Mouse (Mus musculus) heart, postnatal 0 days (tissue): Measurements from ENCODE around the gene Tent2. TPM values are rescaled to one million over a fixed set of nuclear protein-coding genes. Genes with fewer than 3 reads are reported as not detected.

Source experiments
- ATAC-seq: fragments of 200-750 bp; cut with Nextera tagmentation; 2 replicates; pipeline ENCODE4 v1.8.0; 2017; ENCODE audit warnings: low read depth, moderate number of reproducible peaks, moderate library complexity; ENCODE audit not compliant: insufficient read depth
- DNase-seq: peaks from one replicate; pipeline ENCODE4 v3.0.0-alpha.2; 2016; ENCODE audit warnings: low spot score
- H3K27ac ChIP-seq: fragments of 300-500 bp; sonication (generic); 2 replicates; pipeline ENCODE4 v1.5.1; 2014; ENCODE audit warnings: low read depth, mild to moderate bottlenecking
- H3K27me3 ChIP-seq: fragments of 300-500 bp; sonication (generic); 2 replicates; pipeline ENCODE4 v1.6.1; 2014; ENCODE audit warnings: low read length, mixed read lengths; ENCODE audit not compliant: control insufficient read depth, insufficient read depth
- H3K36me3 ChIP-seq: fragments of 300-500 bp; sonication (generic); replicated peaks from 2 replicates; pipeline ENCODE4 v1.6.1; 2014; ENCODE audit warnings: low read length, mixed read lengths; ENCODE audit not compliant: control insufficient read depth, insufficient read depth
- H3K4me1 ChIP-seq: fragments of 300-500 bp; sonication (generic); 2 replicates; pipeline ENCODE4 v1.6.1; 2014; ENCODE audit warnings: antibody characterized with exemption; ENCODE audit not compliant: control insufficient read depth, insufficient read depth
- H3K4me2 ChIP-seq: fragments of 300-500 bp; sonication (generic); 2 replicates; pipeline ENCODE4 v1.6.1; 2014; ENCODE audit warnings: low read depth, mild to moderate bottlenecking, low read length, moderate library complexity
- H3K4me3 ChIP-seq: fragments of 300-500 bp; sonication (generic); 2 replicates; pipeline ENCODE4 v1.5.1; 2014; ENCODE audit warnings: low read depth, low read length
- H3K9ac ChIP-seq: fragments of 300-500 bp; sonication (generic); replicated peaks from 2 replicates; pipeline ENCODE4 v1.6.1; 2014; ENCODE audit warnings: low read depth, low read length, mixed read lengths
- H3K9me3 ChIP-seq: fragments of 300-500 bp; sonication (generic); replicated peaks from 2 replicates; pipeline ENCODE4 v1.6.1; 2016; ENCODE audit warnings: low read length; ENCODE audit not compliant: control insufficient read depth
- CTCF ChIP-seq: IDR thresholded peaks from 2 replicates; pipeline ENCODE4 v1.5.1; 2016; ENCODE audit warnings: antibody characterized with exemption, control low read depth, low read depth
- EP300 ChIP-seq: IDR thresholded peaks from 2 replicates; pipeline ENCODE4 v1.6.1; 2016; ENCODE audit warnings: antibody characterized with exemption, low read depth
- WGBS: fragments of 180-500 bp; shearing (Covaris S2); extraction: QIAGEN DNeasy Blood & Tissue Kit; methylation state at CpG from one replicate; pipeline ENCODE4 v1.1.7; 2014; 5-methylcytosine and 5-hydroxymethylcytosine counted together
- polyA plus RNA-seq: library from polyadenylated mRNA; unstranded; fragments of >200 nt; fragmentation: Nextera tagmentation; extraction: Ambion mirVana; gene quantifications from 2 replicates; pipeline ENCODE4 v1.2.1, GENCODE M21; 2015
- total RNA-seq: library from RNA; depleted of rRNA; stranded (reverse); fragments of >200 nt; gene quantifications from 2 replicates; pipeline ENCODE4 v1.2.3, GENCODE M21; 2014; ENCODE audit warnings: low replicate concordance

Gene Tent2
- total and polyA plus RNA-seq, 2 experiments from 2014 or later = 19.2 to 34.0 TPM

DNA sequence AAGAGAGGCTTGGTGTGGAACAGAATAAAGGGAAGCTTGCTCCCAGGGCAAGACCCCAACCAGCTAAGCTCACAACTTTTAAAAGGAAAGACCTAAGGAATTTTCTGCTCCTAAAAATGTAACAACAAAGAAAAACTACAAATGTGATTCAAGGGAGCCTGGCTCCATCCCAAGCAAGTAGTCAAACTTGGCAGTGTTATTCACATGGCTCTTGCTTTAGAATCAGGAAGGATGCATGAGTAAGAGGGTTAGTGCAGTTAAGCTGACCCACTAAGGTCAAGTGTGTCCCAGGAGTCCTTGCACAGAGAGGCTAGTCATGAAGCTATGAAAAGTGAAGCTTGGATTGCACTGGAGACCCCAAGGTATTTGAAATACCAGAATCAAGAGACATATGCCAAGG lies 29.7 kb downstream of the Tent2 start:
- no peak overlapping the region for H3K4me2 ChIP-seq
- peak; percentile 14 for DNase-seq
- H3K4me3 ChIP-seq = no peak overlapping the region
- no peak overlapping the region for H3K9ac ChIP-seq
- no peaks in the 10 kb centered on the region for H3K9me3 ChIP-seq
- H3K4me1 ChIP-seq = no peaks in the 10 kb centered on the region
- no peaks in the 10 kb centered on the region for H3K27me3 ChIP-seq
- H3K36me3 ChIP-seq = peaks cover 34% of the 10 kb centered on the region
- TF ChIP-seq EP300 (no peak), CTCF (no peak)
- ATAC-seq = no peak
- H3K27ac ChIP-seq = no peak overlapping the region

DNA sequence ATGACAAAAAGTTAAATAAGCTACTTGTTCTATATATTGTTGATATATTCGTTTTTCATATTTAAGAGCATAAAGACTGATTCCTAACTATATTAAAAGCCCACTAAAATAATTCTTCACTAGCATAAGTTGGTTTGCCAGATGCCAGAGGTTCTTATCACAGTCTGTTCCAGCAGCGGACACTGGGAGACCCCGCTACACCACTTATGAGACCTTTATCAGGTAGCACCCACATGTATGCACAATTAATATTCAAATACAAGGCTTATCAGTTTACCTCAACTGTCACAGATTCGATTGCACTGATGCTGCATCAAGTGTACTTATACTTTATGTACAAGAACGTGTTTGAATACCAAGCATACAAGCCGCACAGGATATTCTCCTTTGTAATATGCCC lies 33.9 kb downstream of the Tent2 start:
- ATAC-seq (no peak), DNase-seq (no peak)
- H3K27me3 ChIP-seq = no peaks in the 10 kb centered on the region
- no peak overlapping the region for H3K27ac ChIP-seq
- no peak overlapping the region for H3K4me3 ChIP-seq
- TF ChIP-seq EP300 (no peak), CTCF (no peak)
- 82% methylated on average over 6 of the region's 6 CpGs for WGBS
- H3K9me3 ChIP-seq = no peaks in the 10 kb centered on the region
- no peak overlapping the region for H3K9ac ChIP-seq
- no peak overlapping the region for H3K4me2 ChIP-seq
- H3K36me3 ChIP-seq = peaks cover 28% of the 10 kb centered on the region
- H3K4me1 ChIP-seq = no peaks in the 10 kb centered on the region

DNA sequence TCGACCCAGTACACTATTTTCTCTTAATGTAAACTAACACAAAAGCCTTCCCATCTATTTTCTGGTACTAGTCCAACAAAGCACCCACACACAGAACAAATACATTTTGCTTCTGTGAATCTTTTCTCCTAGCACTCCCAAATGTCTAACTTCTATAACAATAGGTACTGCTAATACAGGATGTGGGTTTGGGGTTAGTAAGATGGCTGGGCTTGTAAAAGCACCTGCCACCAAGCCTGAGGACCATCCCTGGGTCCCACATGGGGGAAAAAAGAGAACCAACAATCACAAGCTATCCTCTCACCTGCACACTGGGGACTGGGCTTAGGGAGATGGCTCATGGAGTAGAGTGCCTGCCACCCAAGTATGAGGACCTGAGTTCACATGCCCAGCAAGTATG lies 38.9 kb downstream of the Tent2 start:
- no peak overlapping the region for H3K4me3 ChIP-seq
- no peak overlapping the region for H3K9ac ChIP-seq
- ATAC-seq = no peak
- no peaks in the 10 kb centered on the region for H3K27me3 ChIP-seq
- H3K4me1 ChIP-seq = no peaks in the 10 kb centered on the region
- H3K9me3 ChIP-seq = no peaks in the 10 kb centered on the region
- no peak overlapping the region for H3K4me2 ChIP-seq
- peaks cover 46% of the 10 kb centered on the region for H3K36me3 ChIP-seq
- DNase-seq = no peak
- no peak overlapping the region for H3K27ac ChIP-seq
- no peak for TF ChIP-seq CTCF
- no peak for TF ChIP-seq EP300
- WGBS = 84% methylated on average over 1 of the region's 1 CpGs

DNA sequence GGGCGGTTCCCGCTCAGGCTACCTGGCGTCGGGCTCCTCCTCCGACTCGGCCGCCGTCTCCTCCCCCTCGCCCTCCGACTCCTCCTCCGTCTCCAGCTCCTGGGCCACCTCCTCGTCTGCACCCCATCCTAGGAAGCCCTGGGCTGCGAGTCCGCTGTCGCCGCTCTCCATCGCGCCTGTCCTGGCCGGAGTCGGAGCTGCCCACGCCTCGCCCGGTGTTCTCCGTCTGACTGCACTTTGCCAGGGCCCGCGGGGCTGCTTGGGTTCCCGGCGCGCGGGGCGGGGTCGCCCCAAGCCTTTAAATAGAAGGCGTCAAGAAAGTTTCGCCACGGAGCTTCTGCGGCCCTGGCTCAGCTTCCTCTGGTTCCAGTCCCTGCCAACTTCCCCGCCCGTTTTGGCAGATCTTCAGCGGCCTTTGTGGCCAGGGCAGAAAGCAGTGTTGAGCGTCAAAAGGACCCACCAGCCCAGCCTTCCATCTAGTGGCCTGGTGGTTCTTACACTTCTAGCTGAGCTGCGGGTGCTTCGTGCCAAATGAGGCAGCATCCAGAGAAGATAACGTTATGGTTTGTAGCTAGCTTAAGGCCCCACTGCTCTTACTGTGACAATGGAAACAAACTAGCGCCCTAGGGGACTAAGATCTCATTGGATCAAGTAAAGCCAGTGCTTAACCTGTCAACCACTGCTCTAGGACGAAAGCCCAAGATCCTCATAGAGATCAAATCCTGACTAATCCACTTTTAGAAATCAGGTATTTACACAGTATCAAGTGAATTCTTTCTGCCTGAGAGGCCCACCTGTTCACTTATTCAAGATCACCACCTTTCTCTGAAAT lies 47.6 kb downstream of the Tent2 start, which contains the start of gene Cmya5:
Cmya5 (minus strand) TSS at position 389 of the 832 bp plus-strand sequence.
- ATAC-seq (peak; percentile 94), DNase-seq (peak; percentile 90)
- peaks cover 13% of the 10 kb centered on the region for H3K36me3 ChIP-seq
- H3K27ac ChIP-seq = peak within 1 kb of the TSS; percentile 91
- 1% methylated on average over 44 of the region's 45 CpGs for WGBS
- H3K4me1 ChIP-seq = peaks cover 14% of the 10 kb centered on the region; the same call in 1 of the 2 replicates
- H3K4me3 ChIP-seq = peak within 1 kb of the TSS; percentile 73
- H3K9ac ChIP-seq = peak within 1 kb of the TSS; percentile 67
- peak; percentile 53 for TF ChIP-seq CTCF
- no peak; the same call in 1 of the 2 replicates for TF ChIP-seq EP300
- H3K27me3 ChIP-seq = no peaks in the 10 kb centered on the region
- no peaks in the 10 kb centered on the region for H3K9me3 ChIP-seq
- H3K4me2 ChIP-seq = peak within 1 kb of the TSS; percentile 87

DNA sequence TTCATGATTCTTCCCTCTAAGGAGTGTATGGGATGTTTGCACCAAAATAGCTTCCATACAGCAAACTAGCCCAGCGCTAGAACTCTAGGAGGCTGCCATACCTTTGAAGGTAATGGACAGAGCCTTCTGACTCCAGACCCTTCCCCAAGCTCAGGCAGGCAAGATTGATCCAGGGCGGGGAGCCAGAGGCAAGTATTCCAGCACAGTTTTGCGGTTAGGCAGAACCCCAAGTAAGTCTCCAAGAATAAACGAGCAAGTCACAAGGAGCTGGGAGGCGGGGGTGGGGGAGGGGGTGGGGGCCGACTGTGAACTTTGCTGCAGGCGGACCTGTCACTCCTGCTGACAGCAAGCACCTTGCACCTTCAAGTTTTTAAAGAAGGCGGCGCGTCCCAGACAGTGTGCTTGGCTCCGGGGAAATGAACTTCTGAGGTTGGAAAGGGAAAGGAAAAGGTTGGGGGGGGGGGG lies 48.3 kb downstream of the Tent2 start:
- DNase-seq = no peak
- peaks cover 6% of the 10 kb centered on the region for H3K36me3 ChIP-seq

More for the DNA sequence above, 48.3 kb downstream of the Tent2 start:
- peak; percentile 11; the same call in 1 of the 2 replicates for ATAC-seq
- WGBS = 23% methylated on average over 11 of the region's 11 CpGs
- Histone ChIP-seq H3K9ac (peak overlapping the region; percentile 67), H3K4me2 (peak overlapping the region; percentile 87), H3K27ac (peak overlapping the region; percentile 91), H3K27me3 (no peaks in the 10 kb centered on the region), H3K4me1 (peaks cover 17% of the 10 kb centered on the region), H3K4me3 (peak overlapping the region; percentile 73), H3K9me3 (no peaks in the 10 kb centered on the region)
- TF ChIP-seq CTCF = no peak
- no peak for TF ChIP-seq EP300
